Mouse (Mus musculus) liver, adult 2 months (tissue): Measurements from ENCODE around the gene Pax8.

ENCODE experiments used
- CTCF ChIP-seq: fragments of 200-500 bp; IDR thresholded peaks from 2 replicates; pipeline ENCODE4 v1.5.1; 2011; ENCODE audit warnings: low read depth, low read length, control low read depth
- POLR2A ChIP-seq: fragments of 200-500 bp; IDR thresholded peaks from 2 replicates; pipeline ENCODE4 v1.6.1; 2011; ENCODE audit warnings: low read length, control low read depth; ENCODE audit not compliant: insufficient read depth; ENCODE audit errors: extremely low read depth

DNA sequence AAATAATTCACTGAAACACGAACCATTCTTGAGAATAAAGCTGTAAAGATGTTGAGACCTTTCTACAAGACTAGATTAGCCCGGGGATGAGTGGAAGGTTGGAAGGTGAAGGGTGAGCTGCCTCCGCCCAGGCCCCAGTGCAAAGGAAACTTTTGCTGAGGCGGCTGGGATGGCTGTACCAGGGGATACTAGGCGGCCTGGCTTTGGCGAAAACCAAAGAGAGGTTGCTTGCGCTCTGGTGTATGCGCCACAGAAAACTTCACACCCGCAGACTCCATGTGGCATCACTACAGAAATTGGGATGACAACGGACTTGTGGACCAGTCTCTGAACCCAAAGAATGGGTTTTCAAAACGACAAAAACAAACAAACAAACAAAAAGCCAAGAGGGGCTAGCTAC lies 2.7 kb downstream of the Pax8 start:
- TF ChIP-seq POLR2A (no peak), CTCF (no peak)
